Mouse (Mus musculus): ENCODE measurements around the gene Gm10570.

The Gm10570 gene

GRCm38 (mm10) chr4:130308231-130309081, at the start of gene Gm10570, which contains the start of gene Fabp3:
TSS of gene Gm10570 (minus strand) at chr4:130308674.
TSS of gene Fabp3 (plus strand) at chr4:130308595.
- DNase-seq = peak; percentile 86

GRCm38 (mm10) chr4:130357946-130358345, 49.5 kb upstream of the Gm10570 start:
- DNase-seq = peak; percentile 24

- no peak for DNase-seq
These were observed 44.1 kb upstream of the Gm10570 start for GRCm38 (mm10) chr4:130352588-130352987.

- no peak for DNase-seq
These were observed 42.4 kb upstream of the Gm10570 start for GRCm38 (mm10) chr4:130350690-130351422.

GRCm38 (mm10) chr4:130349666-130350065, 41.2 kb upstream of the Gm10570 start:
- no peak for DNase-seq

GRCm38 (mm10) chr4:130341691-130342090, 33.2 kb upstream of the Gm10570 start:
- DNase-seq = peak; percentile 58

- no peak for DNase-seq
These were observed 27.4 kb upstream of the Gm10570 start for GRCm38 (mm10) chr4:130335867-130336266.

- peak; percentile 86 for DNase-seq
These were observed 18.9 kb upstream of the Gm10570 start for GRCm38 (mm10) chr4:130327366-130327765.

GRCm38 (mm10) chr4:130325446-130325845, 17.0 kb upstream of the Gm10570 start:
- DNase-seq = no peak

GRCm38 (mm10) chr4:130323607-130324006, 15.1 kb upstream of the Gm10570 start:
- no peak for DNase-seq

- no peak for DNase-seq
These were observed 14.7 kb upstream of the Gm10570 start for GRCm38 (mm10) chr4:130323165-130323564.

GRCm38 (mm10) chr4:130322567-130322966, 14.1 kb upstream of the Gm10570 start:
- no peak for DNase-seq

- no peak for DNase-seq
These were observed 13.2 kb upstream of the Gm10570 start for GRCm38 (mm10) chr4:130321640-130322039.

GRCm38 (mm10) chr4:130319564-130319963, 11.1 kb upstream of the Gm10570 start:
- no peak for DNase-seq

GRCm38 (mm10) chr4:130318122-130318521, 9.6 kb upstream of the Gm10570 start:
- no peak for DNase-seq

- no peak for DNase-seq
These were observed 8.2 kb upstream of the Gm10570 start for GRCm38 (mm10) chr4:130316691-130317090.

GRCm38 (mm10) chr4:130315771-130316527, 7.5 kb upstream of the Gm10570 start:
- DNase-seq = no peak

- DNase-seq = no peak
These were observed 5.1 kb upstream of the Gm10570 start for GRCm38 (mm10) chr4:130313552-130313951.

- no peak for DNase-seq
These were observed 4.1 kb upstream of the Gm10570 start for GRCm38 (mm10) chr4:130312526-130312925.

- no peak for DNase-seq
These were observed 780 bp upstream of the Gm10570 start for GRCm38 (mm10) chr4:130309254-130309653.

GRCm38 (mm10) chr4:130307851-130308230, 633 bp downstream of the Gm10570 start:
- peak; percentile 80 for DNase-seq

GRCm38 (mm10) chr4:130306796-130307630, 1.5 kb downstream of the Gm10570 start:
- peak; percentile 67 for DNase-seq
